Mouse (Mus musculus) lung, postnatal 36 days (tissue): Measurements from ENCODE around the gene Rps15.
"Not testable (repeated sequence)": the region's sequence is repeated elsewhere in the genome, so short reads cannot be mapped to it uniquely, and the experiment has no call there.

Source experiments
- DNase-seq: peaks from one replicate; pipeline ENCODE4 v3.0.0; 2022; ENCODE audit warnings: mixed read lengths

Gene Rps15

DNA sequence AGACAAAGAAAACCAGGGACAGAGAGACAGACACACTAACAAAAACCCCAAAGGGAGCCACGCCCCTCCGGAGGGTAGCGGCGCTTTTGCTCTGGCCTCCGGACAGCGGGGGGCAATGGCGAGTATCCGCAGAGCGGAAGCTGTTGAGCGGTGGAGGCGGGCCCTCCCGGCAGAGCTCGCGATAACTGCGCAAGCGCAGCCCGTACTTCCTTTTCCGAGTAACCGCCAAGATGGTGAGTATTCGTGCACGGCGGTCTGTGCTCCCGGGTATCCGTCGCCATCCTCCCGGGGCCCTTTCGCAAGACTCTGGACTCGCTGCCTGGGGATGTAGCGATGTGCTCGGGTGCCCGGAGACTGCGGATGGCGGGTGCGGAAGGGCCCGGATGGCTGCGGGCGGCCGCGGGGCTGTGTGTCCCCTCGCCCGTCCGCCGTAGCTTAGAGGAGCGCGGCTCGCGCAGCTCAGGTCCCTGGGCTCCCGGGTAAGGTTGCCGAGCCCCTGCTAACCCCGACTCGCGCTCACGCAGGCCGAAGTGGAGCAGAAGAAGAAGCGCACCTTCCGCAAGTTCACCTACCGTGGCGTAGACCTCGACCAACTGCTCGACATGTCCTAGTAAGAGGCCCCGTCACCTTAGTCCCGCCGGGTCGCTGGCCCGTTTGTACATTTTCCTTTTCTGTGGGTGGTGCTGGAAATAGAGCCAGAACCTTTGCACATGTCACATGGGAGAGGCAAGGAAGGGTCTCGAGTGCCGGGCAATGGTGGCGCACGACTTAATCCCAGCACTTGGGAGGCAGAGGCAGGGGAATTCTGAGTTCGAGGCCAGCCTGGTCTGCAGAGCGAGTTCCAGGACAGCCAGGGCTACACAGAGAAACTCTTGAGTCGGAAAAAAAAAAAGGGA is at the start of gene Rps15:
Gene Rps15, plus strand, starts transcription at position 203 of the 896 bp plus-strand sequence.
- peak; percentile 97 for DNase-seq

DNA sequence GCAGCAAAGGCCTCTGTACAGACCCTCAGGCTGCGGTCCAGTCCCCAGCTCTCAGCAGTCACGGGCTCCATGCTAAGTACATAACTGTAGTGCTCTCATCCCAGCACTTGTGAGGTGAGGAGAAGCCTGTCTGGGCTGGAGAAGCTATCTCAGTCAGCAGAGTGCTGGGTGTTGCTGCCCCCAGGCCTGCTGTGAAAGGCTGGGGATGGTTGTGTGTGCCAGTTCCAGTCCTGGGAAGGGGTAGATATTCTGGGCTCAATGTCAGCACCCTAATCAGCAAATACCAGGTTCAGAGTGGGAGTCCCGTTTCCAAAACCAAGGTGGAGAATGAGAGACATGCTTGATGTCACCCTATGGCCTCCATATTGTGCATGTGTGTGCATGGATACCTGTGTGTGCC is 49.6 kb upstream of the Rps15 start:
- no peak for DNase-seq

DNA sequence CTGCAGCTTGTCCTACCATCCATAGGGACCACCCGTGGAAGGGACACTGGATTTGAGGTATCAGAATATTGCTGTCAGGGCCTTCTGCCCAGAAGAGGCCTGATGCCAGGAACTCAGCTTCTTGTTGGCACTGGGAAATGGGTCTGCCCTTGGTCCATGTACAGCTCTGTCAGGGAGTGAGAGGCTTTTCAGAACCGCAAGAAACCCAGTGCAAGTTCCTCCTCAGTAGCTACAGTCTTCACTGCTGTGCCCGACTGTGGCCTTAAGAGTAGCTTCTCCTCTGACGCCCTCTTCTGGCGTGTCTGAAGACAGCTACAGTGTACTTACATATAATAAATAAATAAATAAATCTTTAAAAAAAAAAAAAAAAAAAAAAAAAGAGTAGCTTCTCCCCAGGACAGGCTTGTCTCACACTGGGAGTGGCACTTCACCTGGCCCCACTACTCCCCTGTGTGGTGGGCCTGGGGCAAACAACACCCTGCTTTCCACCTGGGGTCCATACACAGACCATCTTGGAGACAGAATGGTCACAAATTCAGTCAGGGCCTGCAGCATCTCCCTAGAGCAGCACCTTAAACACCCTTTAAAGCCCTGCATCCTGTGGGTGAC is 47.4 kb upstream of the Rps15 start:
- DNase-seq = peak; percentile 52

DNA sequence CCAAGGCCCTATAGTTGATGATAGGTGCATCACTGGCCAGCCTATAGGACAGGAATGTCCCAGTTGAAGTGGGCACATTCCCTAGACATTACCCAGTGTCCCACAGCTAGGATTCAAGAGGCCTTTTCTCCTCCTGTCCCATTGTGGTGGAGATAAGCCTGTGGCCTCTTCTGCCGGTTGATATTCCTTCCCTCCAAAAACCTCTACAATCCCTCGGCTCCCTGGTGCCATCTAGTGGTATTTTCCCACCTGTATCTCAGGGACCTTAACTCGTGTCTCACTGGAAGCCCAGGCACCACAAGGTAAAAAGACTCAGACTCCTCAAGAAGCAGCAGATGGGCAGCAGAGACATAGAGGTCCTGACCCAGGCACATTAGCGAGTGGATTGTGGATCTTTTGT is 46.7 kb upstream of the Rps15 start:
- peak; percentile 93 for DNase-seq

DNA sequence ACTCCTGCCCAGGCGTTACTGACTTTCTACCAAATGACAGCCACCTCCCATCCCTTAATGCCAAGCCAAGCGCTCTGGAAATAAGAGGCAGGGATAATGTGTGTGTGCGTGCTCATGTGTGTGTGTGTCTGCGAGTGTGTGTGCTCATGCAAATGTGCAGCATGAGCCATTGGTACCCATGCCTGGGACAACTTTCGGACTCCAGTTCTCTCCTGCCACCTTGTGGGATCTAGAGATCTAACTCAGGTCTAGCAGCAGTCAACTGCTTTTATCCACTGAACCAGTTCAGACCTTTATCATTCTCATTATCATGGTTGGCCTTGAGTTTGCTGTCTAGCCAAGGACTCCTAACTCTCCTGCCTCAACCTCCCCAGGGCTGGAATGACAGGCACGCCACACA is 44.4 kb upstream of the Rps15 start:
- no peak for DNase-seq

DNA sequence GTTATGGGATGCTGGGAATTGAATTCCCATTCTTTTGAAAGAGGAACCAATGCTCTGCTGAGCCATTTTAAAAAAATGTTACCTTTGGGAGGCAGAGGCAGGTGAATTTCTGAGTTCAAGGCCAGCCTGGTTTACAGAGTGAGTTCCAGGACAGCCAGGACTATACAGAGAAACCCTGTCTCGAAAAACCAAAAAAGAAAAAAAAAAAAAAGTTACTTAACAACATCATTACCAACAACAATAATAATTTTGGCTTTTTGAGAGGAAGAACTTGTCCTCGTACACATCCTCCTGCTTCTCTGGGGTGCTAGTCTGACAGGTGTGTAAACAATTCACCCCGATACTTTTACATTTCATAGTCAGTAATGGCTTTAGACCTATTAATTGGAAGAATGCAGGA is 43.8 kb upstream of the Rps15 start:
- DNase-seq = not testable (repeated sequence)

DNA sequence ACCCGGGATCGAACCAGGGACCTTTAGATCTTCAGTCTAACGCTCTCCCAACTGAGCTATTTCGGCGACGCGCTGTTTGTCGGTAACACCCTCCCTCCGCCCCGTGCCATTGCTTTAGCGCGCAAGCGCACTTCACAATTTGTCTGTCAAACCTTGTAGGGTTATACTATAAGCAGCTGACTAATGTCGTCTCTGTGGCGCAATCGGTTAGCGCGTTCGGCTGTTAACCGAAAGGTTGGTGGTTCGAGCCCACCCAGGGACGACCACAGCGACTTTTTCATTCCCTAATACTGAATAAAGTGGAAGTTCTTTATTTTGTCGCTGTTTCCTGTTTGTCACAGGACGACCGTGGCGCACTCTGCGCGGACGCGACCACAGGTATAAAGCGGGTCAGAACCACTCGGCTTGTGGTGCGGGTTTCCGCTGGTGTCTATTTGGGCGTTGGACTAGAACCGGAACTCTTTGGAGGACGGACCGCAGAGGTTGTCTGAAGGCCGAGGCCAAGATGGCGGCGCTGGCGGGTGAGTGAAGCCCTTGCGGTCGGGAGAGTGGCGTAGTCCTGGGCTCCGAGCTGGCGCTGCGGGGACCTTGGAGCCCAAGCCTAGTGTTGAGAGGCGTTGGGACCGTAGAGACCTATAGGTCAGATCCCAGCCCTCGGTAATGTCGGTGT is 43.1 kb upstream of the Rps15 start, which contains the start of gene Ndufs7:
Gene Ndufs7, plus strand, starts transcription at position 151 of the 670 bp plus-strand sequence.
- DNase-seq = peak; percentile 97

DNA sequence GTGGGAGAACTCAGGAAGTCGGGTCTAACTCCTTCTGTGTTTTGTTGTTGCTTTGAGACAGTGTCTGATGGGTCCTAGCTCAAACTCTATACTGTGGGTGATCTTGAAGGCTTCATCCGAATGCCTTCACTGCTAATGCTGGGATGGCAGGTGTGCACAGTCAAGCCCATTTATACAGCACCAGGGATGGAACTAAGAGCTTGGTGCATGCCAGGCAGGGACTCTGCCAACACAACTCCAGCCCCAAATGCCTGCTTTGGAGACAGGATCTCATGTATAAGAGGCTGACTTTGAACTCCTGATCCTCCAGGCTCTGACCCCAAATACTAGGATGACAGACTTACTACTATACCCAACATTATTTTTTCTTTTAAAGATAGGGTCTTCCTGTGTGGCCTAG is 42.2 kb upstream of the Rps15 start:
- no peak for DNase-seq

DNA sequence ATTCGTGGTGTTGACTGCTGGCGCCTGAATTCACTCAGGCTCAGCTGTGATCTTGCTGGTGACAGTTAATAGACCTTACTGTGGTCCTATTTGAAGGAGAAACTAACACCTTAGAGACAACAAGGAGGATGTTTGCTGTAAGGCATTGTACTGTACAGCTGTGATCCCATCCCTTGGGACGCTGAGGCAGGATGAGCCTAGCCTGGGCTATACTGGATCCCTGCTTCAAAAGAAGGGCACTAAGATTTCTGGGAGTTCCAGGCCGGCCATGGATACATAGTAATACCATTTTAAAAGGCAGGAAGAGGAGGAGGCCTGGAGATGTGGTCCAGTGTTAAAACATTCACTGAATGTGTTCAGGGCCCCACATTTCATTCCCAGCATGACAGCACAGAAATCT is 41.7 kb upstream of the Rps15 start:
- DNase-seq = no peak

DNA sequence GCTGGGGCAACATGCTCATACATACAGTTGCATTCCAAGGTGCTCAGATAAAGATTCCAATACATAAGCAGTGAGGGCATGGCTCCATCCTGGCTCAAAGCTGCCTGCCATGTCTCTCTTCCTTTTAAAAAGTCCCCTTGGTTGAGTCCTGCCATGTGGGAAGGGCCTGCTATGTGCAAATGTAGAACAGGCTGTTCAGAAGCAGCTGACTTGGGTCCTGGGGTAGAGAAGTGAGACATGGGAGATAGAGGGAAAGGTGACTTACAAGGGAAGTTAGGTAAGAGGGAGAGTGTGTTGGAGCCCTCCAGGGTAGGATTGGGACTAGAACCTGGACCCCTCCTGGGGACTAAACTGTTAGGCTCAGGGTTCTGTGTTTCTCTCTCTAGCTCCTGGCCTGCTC is 40.2 kb upstream of the Rps15 start:
- no peak for DNase-seq

DNA sequence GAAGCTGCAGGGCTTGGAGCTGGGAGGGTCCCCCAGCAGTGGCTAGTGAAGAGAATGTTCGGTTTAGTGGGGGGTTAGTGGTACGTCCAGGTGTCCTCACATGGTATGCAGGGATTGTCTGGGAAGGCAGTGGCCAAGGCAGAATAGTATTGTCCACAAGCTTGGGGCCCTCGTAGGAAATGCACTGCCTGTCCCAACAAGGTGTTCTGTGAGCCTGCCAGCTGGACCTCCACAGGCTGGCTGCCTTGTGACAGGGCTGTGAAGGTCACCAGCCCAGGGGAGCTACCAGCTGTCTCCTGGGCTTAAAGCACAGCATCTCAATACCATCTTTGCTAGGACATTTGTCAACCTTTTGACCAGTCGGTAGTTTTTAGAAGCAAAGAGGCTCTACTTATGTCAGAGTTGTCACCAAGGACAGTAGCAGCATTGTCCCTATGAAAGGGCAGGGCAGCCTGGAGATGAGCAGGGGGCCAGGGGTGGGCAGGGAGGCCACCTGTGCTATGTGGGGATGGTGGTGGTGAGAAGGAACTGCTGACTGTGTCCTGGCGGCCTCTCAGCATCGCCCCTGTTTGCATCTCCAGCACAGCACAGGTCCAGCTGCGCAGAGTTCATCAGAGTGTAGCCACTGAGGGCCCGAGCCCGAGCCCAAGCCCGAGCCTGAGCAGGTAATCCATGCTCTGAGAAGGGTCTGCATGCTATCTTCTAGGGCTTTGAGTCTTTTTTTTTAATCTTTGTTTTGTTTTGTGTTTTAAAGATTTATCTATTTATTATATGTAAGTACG is 39.6 kb upstream of the Rps15 start:
- no peak for DNase-seq

DNA sequence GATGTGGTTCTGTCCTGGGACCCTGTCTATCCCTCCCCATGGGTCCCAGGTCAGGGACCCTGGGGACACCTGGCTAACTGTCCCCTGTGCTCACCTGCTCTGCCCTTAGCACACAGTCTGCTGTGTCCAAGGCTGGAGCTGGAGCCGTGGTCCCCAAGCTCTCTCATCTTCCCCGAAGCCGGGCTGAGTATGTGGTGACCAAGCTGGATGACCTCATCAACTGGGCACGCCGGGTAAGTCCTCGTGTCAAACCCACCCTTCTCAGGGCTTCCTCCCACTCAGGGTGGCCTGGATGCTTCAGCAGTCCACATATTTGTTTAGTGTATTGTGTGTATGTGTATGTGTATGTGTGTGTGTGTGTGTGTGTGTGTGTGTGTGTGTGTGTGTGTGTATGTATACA is 38.7 kb upstream of the Rps15 start:
- DNase-seq = no peak

DNA sequence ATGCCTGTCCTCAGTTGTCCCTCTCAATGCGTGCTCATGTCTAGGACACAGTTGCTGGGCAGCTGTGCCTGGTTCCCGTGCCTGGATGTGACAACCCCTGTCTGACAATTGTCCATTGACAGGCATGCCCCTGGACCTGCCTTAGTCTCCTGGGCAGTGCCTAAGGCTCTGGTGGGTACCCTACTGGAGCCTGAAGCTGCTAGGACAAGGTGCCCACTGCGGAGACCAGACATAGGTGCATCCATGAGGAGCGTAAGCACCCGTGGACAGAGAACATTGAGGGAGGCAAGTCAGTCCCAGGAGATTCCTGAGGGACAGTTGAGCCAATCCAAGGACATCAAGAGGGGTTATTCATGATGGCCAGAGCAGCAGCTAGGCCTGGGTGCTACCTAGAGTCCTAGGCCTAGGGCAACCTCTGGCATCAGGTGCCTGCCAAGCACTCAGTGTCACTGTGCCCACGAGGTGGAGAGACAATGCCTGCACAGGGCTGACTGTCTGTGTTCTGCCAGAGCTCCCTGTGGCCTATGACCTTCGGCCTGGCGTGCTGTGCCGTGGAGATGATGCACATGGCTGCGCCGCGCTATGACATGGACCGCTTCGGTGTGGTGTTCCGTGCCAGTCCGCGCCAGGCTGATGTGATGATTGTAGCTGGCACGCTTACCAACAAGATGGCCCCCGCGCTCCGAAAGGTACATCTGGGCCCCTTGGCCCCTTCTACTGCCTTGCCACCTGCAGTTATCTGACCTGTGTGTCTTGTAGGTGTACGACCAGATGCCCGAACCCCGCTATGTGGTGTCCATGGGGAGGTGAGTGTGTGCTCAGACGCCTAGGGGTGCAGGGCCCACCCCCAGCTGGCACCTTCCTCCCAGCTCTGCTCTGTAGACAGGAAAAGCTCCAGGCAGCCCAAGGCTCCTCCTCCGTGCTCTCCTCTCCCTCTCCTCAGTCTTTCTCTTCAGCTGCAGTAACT is 37.6 kb upstream of the Rps15 start:
- DNase-seq = no peak

DNA sequence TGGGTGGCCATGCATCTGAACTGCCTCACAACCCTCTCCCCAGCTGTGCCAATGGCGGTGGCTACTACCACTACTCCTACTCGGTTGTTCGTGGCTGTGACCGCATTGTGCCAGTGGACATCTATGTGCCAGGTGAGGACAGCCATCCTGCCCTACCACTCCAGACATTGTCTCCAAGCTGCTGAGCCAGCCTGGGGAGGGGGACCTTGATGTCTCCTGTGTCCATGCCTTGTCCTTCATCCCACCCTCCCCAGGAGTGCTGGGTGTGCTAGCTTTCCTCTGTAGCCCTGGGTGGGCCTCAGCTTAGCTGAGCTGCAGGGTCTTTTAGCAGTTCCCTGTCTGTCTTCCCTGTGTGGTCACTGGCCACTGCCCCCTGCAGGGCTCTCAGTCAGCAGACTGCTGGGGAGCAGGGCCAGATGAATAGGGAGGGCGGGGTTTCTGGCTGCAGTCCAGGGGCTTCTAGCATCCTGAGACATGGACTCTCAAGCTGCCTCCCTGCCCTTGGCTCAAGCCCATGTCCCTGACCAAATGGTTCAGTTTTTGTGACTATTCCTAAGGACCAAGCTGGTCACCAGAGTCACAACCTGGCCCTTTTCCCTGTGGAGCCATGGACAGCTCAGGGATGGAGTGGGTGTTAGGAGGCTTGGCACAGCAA is 36.2 kb upstream of the Rps15 start:
- peak; percentile 38 for DNase-seq

DNA sequence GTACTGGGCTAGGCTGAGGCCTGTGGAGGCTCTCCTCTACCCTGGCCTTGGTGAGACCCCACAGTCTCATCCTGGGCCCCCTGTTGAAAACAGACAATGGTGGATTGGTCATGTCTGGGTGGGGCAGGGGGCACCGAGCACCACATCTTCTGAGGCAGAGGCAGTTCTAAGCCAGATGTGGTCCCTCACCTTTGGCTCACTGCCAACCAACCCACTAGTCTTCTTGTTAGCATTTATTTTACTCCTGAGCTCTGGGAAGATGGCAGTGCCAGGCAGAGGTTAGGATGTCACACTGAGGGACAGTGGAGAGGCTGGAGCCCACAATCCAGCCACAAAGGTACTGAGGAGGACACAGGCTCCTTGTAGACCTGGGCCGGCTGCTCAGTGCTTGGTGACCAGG is 34.3 kb upstream of the Rps15 start:
- DNase-seq = no peak

DNA sequence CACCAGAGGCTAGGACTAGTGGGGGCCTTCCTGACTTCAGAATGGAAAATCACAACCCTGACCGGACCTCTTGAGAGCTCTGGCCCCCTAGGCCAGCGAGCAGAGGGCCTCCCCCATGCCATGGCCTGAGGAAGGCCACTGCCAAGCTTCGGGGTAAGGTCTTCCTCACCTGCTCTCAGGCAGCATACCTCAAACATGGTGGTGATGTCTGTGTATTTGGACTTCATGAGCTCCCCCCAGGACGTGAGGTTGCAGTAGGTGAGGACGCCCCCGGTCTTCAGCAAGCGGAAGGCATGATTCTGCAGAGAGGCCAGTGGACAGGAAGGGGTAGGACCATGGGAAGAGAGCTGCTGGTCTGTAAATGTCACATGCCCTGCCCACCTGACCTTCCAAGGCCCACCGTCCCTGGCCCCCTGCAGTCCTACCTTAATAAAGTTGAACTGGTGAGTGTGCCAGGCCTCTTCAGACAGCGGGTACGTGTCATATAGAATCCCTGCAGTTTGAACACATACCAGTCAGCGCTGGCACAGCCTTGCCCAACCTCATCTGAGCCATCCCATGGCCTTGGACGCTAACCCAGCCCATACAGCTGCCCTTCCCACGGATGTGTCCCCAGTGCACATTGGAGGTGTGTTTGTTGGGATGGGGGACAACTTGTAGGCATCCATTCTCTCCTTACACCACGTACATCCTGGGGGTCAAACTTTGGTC is 33.3 kb upstream of the Rps15 start:
- DNase-seq = no peak

DNA sequence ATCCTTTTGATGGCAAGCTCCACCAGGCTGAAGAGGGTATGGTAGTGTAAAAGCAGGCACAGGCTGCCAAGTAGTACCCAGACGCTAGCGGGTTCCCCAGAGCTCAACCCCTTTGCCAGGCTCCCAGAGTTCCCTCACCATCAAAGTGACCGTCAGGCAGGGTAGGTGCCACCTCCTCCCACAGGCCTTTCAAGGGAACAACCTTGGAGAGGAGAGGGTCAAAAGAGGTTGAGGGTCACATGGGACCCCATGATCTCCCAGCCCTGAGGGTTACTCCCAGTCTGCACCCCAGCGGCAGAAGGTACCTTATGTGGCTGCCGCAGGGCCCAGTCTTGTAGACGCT is 32.8 kb upstream of the Rps15 start:
- no peak for DNase-seq

DNA sequence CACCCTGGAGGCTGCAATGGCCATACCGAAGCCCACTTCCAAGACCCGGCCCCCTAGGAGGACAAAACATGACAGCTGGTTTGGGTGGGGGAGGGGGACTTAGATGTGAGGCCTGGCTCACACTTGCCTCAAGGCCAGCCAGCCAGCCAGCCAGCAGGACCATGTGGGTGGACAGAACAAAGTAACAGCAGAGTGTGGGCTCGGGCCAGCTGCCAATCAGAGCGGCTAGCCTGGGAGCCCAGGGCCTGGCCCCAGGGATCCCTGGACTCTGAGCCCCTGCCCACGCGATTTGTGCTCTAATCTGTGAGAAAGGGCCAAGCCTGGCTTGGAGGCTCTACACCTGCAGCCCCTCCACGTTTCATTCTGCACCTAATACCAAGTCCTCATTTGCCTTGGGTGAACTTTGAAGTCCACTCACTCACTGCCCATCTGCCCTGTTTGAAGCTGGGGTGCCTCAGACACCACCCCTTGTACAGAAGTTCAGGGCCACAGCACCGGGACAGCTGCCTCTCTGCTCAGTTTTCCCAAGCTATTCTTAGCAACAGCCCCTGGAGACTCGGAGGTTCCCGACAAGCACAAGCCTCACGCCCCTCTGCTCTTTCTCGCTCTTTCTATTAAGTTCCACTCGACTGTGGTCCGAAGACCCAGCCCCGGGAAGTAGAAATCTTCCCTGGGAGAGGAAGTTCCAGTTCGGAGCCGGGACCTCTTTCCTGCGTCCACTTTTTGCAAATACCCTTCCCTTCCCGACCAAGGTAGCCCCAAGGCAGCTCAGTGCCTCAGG is 32.2 kb upstream of the Rps15 start:
- peak; percentile 43 for DNase-seq

DNA sequence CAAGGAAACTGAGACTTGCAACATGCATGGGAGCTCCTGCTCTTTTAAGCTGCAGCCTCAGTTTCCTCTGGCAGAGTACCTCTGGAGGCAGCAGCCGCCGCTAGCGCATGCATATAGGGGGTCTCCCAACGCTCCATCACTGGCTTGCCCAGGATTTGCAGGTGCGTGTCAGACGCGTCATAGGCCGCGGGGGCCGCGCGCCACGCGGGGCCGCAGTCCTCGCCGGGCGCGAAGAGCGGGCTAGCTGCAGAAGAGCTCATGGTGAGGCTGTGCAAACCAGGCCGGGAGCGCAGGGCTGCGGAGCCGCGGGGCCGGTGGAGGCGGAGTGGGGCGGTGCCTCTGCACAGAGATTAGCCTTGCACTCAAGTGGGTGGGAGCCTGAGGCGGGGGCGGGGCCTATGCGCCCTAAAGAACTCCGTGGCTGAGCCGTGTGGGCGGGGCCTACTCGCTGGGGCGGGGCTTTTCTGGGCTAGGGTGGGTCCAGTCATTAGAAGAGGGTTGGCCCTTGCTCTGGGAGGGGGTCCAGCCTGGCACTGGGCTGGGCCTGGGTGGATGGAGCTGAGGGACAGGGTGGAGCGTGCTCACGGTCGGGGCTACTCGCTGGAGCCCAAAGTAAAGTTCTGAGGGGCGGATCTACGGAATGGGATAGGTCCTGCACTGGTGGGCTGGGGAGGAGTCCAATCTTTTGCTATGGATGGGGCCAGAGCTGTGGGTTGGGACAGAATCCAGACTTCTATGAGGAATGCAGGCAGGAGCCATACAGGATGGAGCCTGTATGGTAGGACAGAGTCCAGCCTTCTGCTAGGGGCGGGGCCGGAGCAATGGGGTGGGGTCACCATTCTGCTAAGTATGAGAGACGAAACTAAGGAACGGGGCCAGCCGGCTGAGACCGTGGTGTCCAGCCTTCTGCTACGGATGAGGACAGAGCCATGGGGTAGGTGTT is 31.3 kb upstream of the Rps15 start, which contains the start of the genes Gamt and Dazap1:
Gene Gamt, minus strand, starts transcription at position 371 of the 943 bp plus-strand sequence.
Gene Dazap1, plus strand, starts transcription at position 845 of the 943 bp plus-strand sequence.
- DNase-seq = peak; percentile 99
